In the genomic region with DNA sequence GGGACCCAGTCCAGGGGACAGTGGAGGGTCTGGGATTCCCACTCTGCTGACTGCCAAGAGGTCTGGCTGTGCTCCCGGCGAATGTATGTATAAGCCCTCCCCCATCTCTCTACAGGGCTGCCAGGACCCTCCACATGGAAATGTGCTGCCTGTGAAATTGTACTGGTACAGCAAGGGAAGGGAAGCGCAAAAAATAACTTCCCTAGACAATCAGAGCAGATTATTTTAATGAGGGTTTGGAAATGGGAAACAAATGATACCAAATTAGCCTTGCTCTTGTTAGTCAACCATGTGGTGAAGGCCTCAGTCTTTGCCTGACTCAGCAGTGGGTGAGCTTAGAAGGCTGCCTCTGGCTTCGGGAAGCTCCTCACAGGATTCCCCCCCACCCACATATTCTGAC, we compare ENCODE assay signal across 9 mouse cellular contexts.
DNase-seq lines count a peak whose midpoint lies in the region; ATAC-seq lines count a peak whose summit lies in the region.
"Had no signal": no experiment of that assay in that cellular context is flagged by ENCODE, and none has a peak within 500 bp of the region (broad histone marks: within the 10 kb centered on the region; RNA-seq: fewer than 3 reads in every experiment).

No protein-coding gene starts in this region.

- H3K4me1 ChIP-seq in forebrain, embryonic 15.5 days = peaks cover 42% of the 10 kb centered on the region
- H3K4me1 ChIP-seq in intestine, embryonic 15.5 days (replicated peaks) = peaks cover 8% of the 10 kb centered on the region; the same call in 1 of the 2 replicates

- no peak overlapping the region for H3K4me2 ChIP-seq in forebrain, embryonic 15.5 days (replicated peaks)
- H3K4me2 ChIP-seq in intestine, embryonic 15.5 days (replicated peaks) = no peak overlapping the region

- no peaks in the 10 kb centered on the region for H3K27me3 ChIP-seq in forebrain, embryonic 15.5 days
- H3K27me3 ChIP-seq in intestine, embryonic 15.5 days (replicated peaks) = no peaks in the 10 kb centered on the region

- no peaks in the 10 kb centered on the region for H3K9me3 ChIP-seq in forebrain, embryonic 15.5 days
- no peaks in the 10 kb centered on the region for H3K9me3 ChIP-seq in intestine, embryonic 15.5 days

- DNase-seq in layer of hippocampus, adult 18-20 months (ENCODE audit: low spot score in 2 of 2) = peak; percentile 10 to 50
- DNase-seq in layer of hippocampus, postnatal 25 days (ENCODE audit: extremely low spot score in 1 of 2, low spot score in 1 of 2) = no peak
- DNase-seq in retina, postnatal 1 day = peak; percentile 58
- DNase-seq in cerebellum, adult 11 months = no peak
- no peak for DNase-seq in testis, postnatal 10 days (ENCODE audit: low spot score)
- DNase-seq: gastrocnemius, postnatal 10 days had no signal

- 3% methylated on average over 4 of the region's 4 CpGs for WGBS in forebrain, embryonic 15.5 days
- 36% methylated on average over 4 of the region's 4 CpGs for WGBS in intestine, embryonic 15.5 days

- H3K27ac ChIP-seq in forebrain, embryonic 15.5 days (replicated peaks) = peak overlapping the region; percentile 82
- H3K27ac ChIP-seq in intestine, embryonic 15.5 days = peak overlapping the region; percentile 65
- H3K27ac ChIP-seq: macrophage had no signal

- no peaks in the 10 kb centered on the region for H3K36me3 ChIP-seq in forebrain, embryonic 15.5 days
- no peaks in the 10 kb centered on the region for H3K36me3 ChIP-seq in intestine, embryonic 15.5 days

- peak; percentile 93 for ATAC-seq in forebrain, embryonic 15.5 days (replicated peaks)
- peak; percentile 88 for ATAC-seq in intestine, embryonic 15.5 days

- no peak overlapping the region for H3K9ac ChIP-seq in forebrain, embryonic 15.5 days (replicated peaks)
- no peak overlapping the region for H3K9ac ChIP-seq in intestine, embryonic 15.5 days

- H3K4me3 ChIP-seq in forebrain, embryonic 15.5 days = no peak overlapping the region
- no peak overlapping the region for H3K4me3 ChIP-seq in intestine, embryonic 15.5 days (replicated peaks)

Comparison
In these comparisons a context has a peak if more than half of its experiments do, and no peak if none do; other contexts are left out.
1. DNase-seq: peak in layer of hippocampus, adult 18-20 months (2 of 2) and retina, postnatal 1 day (single experiment); none in layer of hippocampus, postnatal 25 days (0 of 2), cerebellum, adult 11 months (single experiment) and testis, postnatal 10 days (single experiment).